Mouse (Mus musculus) spleen, embryonic (tissue): Measurements from ENCODE around the gene Sema4c.

Experiments used
- CTCF ChIA-PET: fragments of 350-600 bp; sonication (Branson Sonifier 250); formaldehyde crosslinking; loops from one replicate; lab custom pipeline; 2022; lab: Charles Lee

The Sema4c gene

DNA sequence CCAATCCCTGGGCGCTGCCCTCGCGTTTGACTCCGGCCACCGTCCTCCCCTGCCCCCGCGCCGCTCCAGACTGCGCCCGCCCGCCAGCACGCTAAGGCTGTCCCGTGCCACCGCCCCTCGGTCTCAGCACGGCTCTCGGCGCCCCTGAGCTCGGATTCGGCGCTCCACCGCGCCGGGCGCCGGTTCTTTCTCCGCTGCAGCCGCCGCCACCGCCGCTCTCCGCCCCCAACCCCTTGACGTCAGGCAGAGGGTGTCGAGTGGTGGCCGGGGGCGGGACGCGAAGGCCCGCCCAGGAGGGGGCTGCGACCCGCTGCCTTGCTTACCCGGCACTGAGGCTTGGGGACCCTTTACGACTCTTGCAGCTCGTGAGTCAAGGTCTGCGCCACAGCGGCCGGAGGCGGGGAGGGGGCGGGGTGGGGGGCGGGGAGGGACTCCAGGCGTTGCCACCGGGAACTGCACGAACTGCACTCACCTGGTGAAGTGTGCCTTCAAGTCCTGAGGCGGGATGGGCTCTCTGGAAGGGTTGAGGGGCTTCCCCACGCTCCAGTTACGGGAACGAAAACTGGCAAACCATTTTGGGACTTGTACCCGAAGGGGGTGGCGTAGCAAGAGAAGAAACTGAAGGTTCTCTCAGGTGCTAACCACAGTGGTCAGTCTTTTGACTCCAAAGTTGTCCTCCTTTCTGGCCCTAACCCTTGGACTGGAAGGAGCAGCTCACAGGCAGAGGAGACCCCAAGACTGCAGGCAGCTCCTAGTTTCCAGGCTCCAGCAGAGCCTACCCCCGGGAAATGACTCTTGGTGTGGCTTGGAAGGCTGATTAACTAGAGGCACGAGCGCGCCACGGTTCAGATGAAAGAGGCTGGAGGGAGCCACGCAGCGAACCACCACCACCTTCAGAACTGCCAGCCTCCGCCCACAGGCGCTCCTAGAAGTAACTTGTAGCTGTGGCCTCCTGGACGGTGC lies at the start of gene Sema4c:
Sema4c (minus strand) TSS at position 319 of the 963 bp plus-strand sequence.
- CTCF ChIA-PET, result interaction anchor here (0.5 to 1.5 kb wide), 3 partner anchors 11 to 110 kb away, joined by 4 to 8 read pairs (median 7); partner anchors contain the start of gene Ankrd39

DNA sequence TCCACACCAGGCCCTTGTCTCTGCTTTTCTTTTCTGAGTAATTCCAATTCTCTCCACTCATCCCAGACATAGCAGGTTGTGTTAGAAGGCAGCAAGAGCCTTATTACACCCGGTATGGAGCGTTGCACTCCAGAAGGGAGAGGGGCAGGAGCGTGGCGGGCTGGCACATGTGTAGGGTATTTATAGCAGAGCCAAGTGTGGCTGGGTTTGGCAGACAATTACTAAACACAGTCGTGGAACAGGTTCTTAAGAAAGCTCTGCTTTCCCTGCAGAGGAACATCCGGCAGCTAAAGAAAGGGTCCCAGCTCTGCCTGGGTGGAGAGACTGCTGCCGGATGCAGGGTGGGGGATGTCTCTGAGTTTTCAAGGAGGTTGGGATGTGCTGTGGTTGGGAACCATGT lies 48.8 kb upstream of the Sema4c start:
- CTCF ChIA-PET, result no interaction called here

DNA sequence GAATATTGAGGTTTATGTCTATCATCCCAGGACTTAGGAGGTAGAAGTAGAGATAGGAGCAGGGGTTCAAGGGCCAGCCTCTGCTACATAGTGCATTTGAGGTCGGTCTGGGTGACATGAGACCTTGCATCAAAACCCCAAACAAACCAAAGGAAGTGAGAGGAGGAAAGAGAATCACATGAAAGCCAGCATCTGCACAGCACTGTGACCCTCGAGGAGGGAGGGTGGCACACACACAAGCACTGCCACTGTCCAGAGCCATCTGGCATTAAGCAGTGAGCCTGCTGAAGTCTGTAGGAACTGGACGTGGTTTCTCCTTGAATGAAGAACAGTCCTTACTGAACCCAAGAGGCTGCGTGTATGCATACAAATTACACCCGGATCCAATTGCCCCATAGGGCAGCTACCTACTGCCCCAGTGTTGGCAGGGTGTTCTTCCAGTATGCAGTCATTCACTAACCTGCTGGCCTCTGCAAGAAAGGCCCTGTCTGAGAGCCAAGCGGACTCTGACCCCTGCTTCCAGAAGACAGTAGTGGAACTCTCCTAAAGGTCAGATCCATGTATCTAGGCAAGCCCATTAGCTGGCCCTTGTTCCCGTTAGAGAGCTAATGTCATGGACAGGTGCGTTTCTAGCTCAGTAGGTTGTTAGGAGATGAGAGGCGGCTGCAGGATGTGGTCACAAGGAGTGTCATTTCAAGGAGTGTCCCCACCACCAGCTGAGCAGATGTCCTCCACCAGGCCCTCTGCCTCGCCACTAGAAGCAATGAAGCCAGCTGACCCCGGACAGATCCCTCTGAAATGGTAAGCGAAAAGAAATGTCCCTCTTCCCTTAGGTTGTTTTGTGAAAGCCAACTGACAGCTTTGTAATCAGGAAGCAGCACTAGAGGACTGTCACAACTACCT lies 46.4 kb upstream of the Sema4c start:
- CTCF ChIA-PET, result no interaction called here

DNA sequence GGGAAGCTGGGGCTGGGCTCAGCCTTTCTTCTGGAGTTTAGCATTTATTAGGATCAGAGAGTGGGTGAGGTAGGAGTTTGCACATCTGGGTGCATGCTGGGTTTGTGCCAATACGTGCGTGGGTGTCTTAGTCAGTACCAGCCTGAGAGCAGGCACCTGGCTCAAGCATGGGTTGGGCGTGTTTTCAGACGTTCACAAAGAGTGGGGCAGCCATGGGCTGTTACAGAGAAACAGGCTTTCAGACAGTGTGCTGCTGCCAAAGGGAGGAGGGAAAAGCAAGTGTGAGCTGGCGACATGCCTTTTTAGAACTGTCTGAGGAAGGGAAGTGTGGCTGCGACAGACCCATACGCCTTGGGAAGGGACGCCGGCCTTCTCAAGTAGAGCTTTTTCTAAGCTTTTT lies 45.2 kb upstream of the Sema4c start:
- CTCF ChIA-PET, result no interaction called here

DNA sequence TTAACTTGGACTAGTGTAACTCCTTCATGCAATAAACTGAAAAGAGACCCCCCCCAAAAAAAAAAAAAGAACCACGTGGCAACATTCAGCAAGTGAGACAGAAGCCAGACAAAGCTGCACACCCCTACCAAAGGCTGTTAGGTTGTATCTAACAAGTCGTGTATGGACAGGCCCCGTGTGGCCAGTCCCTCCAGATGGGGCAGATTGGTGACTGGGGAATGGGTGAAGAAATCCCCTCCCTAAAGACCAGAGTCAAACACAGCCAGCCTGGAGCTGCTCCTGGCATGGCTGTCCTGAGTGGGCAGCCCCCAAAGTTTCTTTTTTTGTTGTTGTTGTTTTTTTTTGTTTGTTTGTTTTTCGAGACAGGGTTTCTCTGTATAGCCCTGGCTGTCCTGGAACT lies 44.1 kb upstream of the Sema4c start:
- CTCF ChIA-PET, result no interaction called here

DNA sequence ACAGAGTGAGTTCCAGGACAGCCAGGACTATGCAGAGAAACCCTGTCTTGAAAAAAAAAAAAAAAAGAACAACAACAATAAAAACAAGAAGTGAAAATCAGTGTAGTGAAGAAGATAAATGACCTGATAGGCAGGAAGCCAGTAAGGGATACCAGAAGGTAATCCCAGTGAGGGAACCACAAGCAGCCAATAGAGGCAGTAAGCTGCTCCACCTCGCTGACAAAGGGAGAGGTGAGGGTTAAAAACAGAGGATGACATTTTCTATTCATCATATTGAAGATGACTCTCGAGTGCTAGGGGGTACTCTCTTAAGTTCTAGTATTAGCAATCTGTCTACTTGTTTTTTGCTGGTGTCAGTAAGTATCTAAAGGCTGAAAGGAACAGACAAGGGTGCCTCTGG lies 40.3 kb upstream of the Sema4c start:
- CTCF ChIA-PET, result no interaction called here

DNA sequence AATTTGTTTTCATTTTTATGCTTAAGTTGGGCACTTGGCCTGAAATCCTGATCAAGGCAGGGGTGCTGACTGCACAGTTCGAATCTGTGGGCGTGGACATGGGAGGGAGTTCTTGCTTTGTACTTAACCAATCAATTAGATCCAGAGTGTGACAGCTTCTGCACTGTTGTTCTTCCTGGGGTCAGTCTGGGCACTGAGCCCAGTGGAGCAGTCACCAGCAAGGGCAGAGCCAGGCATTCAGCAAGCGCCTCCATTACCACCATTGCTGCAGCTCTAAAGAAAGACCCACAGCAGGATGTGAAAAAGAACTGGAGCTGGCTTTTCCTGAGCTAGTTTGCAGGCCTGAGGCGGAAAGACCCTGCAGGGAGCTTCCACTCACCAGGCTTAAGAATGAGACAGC lies 38.0 kb upstream of the Sema4c start:
- CTCF ChIA-PET, result interaction anchor here (0.7 kb wide), 1 partner anchor 733 kb away, joined by 3 read pairs; no protein-coding TSS in a partner anchor

DNA sequence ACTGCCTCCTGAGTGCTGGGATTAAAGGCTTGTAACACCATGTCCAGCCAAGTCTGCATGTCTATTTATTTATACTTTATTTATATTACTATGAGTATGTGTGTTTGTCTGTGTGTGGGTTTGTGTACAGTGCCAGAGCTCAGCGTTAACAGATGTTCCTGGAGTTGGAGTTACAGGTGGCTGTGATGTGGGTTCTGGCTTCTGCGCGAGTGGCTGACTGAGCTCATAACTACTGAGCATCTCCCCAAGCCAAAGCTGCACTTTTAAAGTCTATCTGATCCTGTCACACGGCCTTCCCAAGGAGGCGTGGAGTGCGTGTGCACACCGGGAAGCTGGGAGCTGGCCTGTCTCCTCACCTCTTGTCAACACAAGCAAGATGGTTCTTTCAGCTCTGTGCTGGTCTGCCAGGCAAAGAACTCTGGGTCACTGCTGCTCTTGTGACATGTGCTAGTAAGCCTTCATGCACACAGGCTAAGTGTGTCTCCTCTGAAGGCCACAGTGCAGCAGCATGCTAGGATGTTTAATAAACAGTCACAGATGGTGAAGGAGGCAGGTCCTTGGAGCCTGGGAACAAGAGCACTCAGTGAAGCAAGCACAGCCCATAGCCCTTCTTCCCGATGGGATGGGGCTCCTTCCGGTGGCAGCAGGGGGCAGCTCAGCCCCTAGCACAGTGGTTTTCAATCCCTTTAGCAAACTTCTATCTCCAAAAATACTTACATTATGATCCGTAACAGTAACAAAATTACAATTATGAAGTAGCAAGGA lies 37.2 kb upstream of the Sema4c start:
- CTCF ChIA-PET, result interaction anchor here (0.7 kb wide), 1 partner anchor 733 kb away, joined by 3 read pairs; no protein-coding TSS in a partner anchor

DNA sequence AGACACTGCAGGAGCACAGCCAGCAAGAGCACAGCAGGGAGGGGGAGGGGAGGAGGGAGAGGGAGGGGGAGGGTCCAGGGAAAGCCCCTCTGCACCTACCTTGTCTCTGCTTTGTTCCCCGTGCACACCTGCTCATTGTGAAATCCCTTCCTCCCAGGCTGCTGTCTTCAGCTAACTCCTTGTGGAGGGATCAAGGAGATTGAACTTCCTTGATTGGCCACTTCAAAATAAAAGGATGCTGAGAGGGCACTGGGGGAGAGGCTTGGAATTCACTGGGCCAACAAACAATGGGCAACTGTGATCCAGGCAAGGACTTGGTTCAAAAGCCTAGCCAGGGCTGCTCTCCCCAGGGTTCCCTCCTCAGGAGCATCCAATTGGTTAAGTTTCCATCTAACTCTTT lies 35.0 kb upstream of the Sema4c start:
- CTCF ChIA-PET, result no interaction called here

DNA sequence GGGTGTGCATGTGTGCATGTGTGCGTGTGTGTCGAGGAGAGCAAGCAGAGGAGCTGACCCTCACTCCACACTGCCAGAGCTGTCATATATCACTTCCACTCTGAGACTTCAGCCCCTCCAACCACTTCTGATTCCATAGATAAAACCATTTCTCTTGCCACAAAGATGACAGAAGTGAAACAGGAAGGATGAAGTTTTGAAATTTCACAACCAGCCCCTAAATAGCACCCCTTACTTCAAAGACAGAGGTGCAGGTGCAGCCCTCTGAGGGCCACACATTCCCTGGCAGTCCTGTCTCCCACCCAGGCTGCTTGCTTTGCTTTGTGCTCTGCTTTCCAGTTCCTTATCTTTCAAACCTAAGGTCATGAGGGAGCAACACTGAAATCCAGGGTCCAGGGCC lies 33.3 kb upstream of the Sema4c start:
- CTCF ChIA-PET, result no interaction called here

DNA sequence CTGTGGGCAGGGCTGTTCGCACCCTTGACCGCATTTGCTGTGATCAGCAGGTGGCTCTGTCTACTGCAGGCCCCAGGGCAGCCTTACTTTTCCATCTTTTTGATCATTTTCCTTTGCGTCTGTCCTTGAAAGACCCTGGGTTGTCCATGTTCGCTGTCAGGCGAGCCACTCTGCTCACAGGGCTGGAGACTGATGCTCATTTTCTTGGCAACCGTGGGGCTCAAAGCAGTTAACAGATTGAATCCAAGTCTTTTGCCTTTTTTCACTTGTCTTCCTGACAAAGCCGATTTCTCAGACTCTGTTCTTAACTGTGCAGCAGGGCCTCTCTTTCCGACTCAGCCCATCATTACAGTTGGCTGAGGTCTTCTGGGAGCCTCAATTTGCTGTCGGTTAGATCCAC lies 32.5 kb upstream of the Sema4c start:
- CTCF ChIA-PET, result no interaction called here

DNA sequence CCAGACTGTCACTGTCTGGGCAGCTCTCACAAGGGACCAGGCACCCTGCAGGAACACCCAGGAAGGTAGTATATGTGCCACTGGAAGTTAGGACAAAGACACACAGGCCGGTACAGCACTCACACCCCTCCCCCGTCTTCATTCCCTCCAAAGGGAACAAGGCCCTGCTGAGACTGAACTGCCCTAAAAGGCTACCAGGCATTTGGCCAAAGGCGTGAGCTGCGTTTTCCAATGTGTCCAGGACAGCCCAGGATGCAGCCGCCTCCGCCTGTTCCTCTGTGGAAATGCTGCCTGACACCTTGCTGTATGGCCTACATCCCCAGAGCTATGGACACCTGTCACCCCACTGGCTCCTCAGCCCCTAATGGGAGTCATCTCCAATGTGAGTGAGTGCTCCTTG lies 31.3 kb upstream of the Sema4c start:
- CTCF ChIA-PET, result no interaction called here

DNA sequence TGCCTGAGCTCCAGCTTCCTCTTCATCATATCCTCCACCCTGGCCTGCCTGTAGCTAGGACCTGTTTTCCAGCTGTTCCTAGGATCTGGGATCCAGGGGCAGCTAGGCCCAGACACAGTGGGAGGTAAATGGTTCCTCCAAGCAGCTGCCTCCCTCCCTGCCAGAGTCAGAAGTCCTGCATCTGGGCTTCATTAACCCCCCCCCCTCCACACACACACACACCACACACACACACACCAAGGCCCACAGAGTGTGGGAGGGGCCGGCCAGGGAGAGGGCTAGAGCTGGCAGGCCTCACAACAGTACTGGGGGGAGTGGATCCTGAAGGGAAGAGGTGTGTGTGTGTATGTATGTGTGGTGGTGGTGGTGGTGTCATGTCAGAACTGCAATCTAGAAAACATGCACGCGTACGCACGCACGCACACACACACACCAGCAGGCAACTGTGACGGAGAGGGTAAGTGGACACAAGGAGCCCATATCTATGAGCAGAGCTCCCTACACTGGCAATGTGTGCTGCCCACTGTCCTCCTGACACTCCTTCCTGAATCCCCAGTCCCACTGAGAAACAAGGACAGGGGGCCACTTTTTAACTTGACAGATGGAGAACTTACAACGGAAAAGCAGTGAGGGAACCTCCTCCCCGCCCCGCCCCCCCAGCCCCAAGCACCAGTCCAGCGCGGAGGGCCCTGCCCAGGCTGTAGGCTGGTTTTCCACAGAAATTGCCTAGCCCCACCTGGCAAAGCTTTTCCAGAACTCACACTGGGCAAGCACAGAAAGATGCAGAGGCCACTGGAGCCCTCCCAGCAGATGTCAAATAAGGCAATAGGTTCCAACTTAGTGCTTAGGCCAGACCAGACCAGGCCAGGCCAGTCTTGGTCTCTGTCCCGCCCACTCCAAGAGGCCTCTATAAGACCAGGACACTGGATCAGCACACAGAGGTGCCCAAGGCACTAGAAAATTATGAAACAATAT lies 30.6 kb upstream of the Sema4c start:
- CTCF ChIA-PET, result interaction anchor here (0.6 kb wide), 1 partner anchor 602 kb away, joined by 4 read pairs; no protein-coding TSS in a partner anchor

DNA sequence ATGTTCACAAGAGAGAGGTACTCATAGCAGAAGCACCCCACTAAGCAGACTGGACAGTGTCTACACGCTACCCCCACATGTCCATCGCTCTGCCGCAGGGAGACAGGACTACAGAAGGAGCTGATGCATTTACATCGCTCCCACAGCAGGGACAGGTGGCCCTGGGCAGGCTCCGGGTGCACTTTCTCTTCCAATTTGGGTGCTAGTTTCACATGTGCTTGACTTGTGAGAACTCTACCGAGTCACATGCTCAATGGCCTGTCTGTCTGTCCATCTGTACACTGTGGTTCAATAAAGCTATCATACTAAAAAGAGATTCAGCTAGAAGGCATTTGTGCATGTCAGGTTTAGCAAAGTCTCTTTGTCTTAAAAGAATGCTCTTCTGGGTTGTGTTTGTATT lies 29.7 kb upstream of the Sema4c start:
- CTCF ChIA-PET, result interaction anchor here (0.6 kb wide), 1 partner anchor 603 kb away, joined by 4 read pairs; no protein-coding TSS in a partner anchor

DNA sequence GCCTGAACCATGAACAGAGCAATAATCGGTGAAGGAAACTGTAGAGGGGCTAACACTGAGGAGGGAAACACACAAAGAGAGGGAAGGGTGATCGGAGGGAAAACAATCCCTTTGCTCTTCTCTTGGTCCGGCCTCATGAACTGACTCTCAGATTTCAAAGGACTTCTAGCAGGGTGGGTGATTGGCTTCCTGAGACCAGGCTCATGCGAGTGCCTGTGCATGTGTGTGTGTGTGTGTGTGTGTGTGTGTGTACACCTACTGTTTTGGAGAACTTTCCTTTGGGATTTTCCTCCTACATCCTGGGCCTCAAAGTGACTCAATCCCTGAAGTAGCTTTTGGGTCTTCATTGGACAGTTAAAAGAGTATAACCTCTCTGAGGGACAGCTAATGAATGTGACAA lies 28.1 kb upstream of the Sema4c start:
- CTCF ChIA-PET, result no interaction called here

DNA sequence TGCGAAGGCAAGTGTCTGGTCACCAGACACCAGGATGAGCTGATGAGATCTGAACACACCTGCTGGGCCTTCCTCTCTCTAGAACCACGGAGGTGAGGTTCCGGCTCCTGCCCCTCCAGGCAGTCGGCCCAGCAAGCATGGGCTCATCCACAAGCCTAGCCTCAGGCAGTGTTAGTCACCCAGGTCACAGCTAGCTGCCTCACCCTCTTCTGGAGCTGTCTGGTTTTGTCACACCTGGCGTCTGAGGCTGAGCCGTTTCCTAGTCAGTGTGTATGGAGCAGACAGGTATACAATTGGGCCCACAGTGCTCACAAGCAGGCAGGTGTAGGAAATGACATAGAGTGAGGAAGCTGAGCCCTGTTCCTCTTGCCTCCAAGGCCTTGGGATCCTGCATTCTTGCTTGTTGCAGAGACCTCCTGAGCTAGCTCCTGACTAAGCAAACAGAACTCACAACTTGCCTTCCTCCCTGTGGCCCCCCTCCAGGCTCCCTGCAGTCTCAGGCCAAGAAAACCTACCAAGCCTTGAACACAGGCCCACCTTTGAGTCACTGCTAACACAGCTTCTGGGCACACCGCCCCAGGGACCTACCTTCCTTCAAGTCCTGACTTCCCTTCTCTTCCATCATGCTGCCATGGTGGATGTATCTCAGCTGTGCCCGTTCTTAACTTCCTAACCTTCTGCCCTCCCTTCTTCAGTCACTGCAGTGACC lies 25.4 kb upstream of the Sema4c start:
- CTCF ChIA-PET, result no interaction called here

DNA sequence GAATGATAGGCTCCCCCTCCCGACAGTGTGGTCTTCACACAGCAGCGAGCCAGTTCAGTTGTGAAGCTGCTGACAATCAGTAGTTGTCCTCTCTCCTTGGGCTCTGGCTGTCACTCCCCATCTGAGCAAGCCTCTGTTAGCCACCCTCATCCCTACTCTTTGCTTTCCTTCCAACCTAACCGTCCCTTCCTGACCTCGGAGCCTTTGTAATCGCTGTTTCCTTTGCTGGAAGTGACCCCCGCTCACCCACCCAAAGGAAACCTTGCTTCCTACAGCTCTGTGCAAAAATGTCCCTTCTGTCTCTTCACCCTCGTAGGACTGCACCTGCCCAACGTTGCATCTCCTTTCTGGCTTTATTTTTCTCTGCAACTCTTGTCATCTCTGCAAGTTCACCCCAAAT lies 24.1 kb upstream of the Sema4c start:
- CTCF ChIA-PET, result no interaction called here

DNA sequence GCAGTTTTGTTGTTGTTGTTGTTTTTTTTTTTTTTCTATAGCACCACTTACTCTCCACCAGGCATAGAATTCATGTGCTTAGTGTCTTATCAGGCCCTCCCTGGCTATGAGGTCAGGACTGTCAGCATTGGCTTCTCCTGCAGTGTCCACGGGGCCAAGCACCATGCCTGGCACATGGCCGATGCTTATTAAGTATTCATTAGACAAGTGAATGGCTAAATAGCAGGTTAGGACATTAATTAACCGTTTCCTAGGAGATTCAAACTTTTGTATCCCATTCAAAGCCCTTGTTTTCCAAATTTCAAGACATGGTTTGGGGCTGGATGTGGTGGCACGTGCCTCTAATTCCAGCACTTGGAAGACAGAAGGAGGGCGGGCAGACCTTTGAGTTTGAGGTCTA lies 23.1 kb upstream of the Sema4c start:
- CTCF ChIA-PET, result no interaction called here

DNA sequence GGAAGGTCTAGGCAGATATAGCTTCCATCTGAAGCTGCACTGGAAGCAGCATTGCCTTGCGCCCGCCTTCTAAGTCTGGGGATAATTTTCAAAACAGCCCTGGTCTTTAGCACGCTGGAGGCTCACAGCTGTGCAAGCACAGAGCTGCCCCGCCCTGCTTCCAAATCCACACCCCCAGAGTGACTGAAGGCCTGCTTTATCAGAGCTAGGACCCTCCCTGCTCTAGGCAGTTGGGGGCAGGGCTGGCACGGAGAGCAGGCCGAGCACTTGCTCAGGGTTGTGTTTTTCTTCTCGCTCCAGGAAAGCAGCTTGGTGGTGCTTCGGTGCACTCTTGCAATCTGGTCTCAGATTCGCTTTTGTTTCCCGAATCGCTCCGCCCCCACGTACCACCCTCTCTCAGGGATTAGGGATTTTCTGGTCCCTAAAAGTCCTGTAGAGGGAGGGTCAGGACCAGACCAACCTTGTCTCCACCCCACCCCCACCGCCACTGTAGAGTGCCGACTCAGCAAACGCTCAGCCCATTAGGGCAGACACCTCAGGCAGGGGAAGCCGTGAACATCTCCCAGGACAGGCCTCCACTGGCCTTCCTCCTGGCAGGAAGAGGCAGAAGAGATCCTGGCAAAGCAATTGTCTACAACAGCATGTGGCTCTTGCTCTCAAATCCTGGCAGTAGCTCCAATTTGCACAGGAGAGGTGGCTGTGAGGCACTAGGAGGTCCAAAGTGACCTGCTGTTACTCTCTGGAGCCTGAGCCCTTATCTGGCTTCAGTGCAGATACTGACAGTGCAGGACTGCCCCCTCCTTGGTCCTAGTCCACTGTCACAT lies 22.4 kb upstream of the Sema4c start:
- CTCF ChIA-PET, result no interaction called here
